Mouse (Mus musculus) ovary, adult 18-20 months (tissue): ENCODE results near the gene Itprip.

Experiments used
- DNase-seq: peaks from one replicate; pipeline ENCODE4 v3.0.0; 2022; ENCODE audit warnings: low spot score, mixed read lengths

The Itprip gene

DNA sequence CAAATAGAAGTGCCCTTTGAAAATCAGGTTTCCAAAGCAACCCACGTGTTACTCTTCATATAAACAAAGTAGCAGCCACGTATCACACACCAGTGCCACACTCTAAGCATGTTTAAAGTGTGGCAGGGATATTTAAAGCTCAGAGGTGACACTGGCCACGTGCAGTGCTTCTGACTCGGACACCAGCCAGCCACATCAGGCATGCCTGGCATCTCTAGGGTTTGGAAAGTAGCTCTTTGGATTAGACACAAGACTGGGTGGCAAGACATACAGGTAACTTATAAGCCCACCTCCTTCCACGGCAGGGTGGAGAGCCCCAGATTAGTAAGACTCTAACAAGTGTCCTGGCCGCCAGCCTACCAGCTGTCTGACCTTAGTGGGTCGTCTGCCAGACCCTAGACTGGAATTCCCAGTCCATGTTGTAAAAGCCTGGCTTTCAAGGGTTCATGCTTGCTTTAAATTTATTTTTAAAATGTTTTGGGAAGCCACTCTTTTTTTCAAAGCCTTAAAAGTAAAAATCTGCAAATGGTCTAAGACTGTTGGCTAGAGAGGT lies 33.8 kb downstream of the Itprip start:
- no peak for DNase-seq

DNA sequence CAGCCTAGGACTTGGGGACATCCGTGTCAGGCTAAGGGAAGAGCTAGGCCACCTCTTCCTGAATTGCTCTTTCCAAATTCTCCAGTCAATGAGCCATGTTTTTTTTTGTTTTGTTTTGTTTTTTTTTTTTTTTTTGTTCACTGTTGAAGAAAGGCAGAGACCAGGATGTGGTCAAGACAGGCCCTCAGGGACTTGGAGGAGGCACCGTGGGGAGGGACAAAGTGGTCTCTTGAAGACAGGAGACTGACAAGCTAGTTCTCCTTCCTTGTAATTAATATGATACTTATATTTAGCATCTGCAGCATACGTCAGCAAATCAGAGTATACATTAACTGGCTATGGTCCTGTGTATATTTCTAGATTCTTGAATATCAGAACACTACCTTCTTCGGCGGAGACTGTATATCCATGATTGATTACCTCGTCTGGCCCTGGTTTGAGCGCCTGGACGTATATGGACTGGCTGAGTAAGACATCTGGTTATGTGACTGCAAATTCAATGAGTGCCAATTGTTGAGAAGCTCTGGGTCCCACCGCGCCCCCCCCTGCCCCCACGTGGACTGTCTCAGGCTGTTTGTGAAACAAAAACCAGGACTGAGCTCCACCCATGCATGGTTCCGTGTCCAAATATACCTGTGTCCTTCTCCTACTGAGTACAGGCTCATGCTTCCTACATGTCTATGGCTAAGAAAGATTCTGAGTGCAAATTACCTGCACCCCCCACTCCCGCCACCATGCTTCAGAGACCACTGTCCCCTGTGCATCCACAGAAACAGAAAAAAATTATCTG lies 34.6 kb downstream of the Itprip start:
- DNase-seq = no peak

DNA sequence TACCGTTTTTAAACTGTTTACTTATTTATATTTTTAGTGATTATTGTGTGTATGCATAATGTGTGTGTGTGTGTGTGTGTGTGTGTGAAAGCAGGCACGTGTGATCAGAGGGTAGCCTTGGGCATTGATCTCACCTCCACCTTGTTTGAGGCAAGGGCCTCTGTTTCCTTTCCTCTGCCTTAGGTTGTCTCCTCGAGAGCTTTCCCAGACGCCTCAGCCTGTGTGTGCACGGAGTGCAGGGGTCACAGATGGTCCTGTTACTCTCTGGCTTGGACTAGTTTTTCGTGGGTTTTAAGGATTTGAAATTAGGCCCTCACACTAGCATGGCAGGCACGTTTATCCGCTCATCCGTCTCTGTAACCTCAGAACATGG lies 36.2 kb downstream of the Itprip start:
- DNase-seq = no peak

DNA sequence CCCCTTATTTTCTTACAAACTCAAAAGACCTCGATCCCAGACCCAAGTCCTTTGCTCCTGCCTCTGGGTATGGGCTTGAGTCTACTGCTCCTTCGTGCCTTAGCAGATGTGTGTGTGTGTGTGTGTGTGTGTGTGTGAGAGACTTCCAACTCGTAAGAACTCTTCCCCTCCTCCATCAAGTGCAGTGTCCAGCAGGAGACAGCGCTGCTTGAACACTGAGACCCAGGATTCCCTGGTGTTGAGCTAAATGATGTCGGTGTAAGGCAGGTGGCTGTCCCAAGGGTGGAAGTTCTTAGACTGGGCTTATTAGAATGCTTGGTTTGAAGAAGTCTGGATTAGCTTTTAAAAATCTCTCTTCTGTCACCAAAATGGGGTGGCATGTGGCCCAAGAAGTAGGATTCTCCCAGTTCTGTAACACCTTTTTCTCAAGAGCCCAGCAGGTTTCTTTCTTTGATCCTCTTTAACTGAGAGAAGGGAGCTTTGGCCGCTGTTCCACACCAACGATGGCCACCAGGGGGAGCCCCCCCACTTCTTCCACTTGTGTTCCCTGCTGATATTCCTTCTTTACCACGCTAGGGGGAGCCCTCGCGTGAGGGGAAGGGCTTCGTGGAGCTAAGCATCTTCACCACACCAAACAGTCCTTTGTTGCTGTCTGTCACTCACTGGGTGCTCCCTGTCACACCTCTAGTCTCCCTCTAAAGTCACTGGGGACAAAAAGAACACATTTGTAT lies 36.8 kb downstream of the Itprip start:
- DNase-seq = peak; percentile 31

GRCm38 (mm10) chr19:47881538-47881937 lies 37.6 kb downstream of the Itprip start:
- no peak for DNase-seq

GRCm38 (mm10) chr19:47876252-47876651 lies 42.8 kb downstream of the Itprip start:
- no peak for DNase-seq

DNA sequence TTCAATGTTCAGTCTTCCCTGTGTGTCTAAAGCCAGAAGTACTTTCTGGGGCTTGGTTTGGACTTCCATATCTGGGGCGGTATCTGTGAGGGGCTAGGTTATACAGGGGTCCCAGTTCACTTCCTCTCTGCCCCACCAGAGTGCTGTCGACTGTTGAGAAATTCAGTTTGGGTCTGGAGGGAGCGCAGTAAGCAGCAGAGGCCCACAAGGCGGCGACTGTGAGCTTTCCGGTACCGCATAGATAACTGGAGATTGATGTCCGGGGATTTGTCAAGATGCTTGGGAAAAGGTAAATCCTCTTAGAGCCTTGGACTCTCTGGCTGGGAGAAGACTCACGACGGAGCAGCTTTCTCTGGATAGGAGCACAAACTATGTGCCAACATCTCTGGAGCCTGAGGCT lies 47.6 kb downstream of the Itprip start:
- no peak for DNase-seq

GRCm38 (mm10) chr19:47870102-47870666 lies 48.9 kb downstream of the Itprip start:
- DNase-seq = no peak

- no peak for DNase-seq
These were observed 49.6 kb downstream of the Itprip start for GRCm38 (mm10) chr19:47869516-47869915.

GRCm38 (mm10) chr19:47868951-47869350 lies 50.1 kb downstream of the Itprip start:
- DNase-seq = no peak

DNA sequence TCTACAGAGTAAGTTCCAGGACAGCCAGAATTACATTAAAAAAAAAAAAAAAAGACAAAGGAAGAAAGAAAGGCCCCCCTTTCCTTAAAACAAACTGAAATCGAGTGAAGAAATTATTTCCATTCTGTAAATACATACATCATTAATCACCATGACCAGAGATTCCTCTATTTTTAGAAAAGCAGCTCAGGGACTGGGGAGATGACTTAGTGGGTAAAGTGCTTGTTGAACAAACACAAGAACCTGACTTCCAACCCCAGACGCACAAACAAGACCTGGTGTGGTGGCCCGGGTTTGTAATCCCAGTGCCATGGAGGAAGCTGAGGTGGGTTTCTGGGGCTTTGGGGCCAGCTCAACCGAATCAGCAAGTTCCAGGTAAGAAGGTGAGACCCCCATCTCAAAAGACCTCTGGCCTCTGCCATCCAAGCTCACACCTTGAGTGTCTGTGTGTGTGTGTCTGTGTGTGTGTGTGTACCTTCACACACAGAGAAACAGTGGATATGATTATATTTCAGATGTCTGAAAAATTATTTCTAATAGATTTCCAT lies 51.4 kb downstream of the Itprip start:
- DNase-seq = no peak

GRCm38 (mm10) chr19:47865353-47865947 lies 53.6 kb downstream of the Itprip start, which contains the start of gene Gsto2:
TSS of gene Gsto2 (plus strand) at chr19:47865534.
- DNase-seq = peak; percentile 92

DNA sequence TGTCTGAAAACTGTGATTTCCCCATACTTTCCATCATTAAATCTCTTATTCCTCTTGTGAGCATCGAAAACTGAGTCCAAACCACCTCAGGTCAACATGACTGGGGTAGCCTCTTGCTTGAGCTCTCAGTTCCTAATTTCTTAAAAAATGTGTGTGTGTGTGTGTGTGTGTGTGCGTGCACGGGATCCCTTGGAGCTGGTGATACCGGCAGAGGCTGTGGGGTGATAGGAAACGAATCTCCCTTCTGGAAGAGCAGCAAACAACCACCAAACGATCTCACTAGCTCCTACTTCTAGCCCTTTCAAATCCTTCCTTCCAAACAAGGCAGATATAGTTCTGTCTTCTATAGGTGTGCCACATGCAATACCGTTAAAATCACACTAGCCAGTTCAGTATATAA lies 54.4 kb downstream of the Itprip start:
- no peak for DNase-seq

- no peak for DNase-seq
These were observed 55.0 kb downstream of the Itprip start for GRCm38 (mm10) chr19:47864051-47864450.

GRCm38 (mm10) chr19:47862581-47862980 lies 56.5 kb downstream of the Itprip start:
- no peak for DNase-seq

- DNase-seq = no peak
These were observed 59.9 kb downstream of the Itprip start for GRCm38 (mm10) chr19:47859180-47859579.

DNA sequence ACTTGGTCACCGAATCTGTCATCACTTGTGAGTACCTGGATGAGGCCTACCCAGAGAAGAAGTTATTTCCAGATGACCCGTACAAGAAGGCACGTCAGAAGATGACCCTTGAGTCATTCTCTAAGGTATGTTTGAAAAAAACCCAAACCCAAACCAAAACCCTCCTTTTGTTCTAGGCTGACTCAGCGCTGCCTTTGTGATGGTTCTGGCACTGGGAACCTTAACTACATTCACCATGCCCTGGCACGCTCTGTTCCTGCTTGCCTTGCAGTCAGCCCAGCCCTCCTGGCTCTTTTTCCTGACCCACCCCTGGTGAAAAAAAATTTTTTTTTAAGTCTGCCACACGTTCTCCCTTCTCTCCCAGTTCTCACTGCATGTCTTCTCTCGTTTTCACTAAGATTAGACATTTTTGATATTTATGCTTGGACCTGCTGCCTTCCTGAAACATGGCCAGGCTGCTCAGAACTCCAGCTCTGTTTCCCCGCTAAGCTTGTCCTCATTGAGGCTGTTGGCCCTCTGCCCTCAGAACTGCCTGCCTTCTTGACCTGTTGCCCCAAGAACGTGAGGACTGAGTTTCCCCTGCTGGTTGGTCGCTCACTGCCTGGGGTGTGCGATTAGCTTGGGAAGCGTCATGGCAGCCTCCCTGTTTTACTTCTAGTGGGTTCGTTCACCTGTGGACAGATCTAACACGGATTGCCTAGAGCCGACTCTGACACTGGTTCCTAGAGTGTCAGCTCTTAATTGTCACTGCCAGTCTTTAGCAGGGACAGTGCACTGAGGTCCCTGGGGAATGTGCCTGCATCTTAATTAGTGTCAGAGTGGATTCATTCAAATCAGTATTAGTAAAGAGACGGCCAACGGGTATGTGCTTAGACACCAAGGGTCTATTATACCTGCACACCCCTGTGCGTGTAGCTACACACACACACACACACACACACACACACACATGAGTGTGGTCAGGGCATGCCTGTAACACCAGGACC lies 60.8 kb downstream of the Itprip start:
- DNase-seq = no peak

DNA sequence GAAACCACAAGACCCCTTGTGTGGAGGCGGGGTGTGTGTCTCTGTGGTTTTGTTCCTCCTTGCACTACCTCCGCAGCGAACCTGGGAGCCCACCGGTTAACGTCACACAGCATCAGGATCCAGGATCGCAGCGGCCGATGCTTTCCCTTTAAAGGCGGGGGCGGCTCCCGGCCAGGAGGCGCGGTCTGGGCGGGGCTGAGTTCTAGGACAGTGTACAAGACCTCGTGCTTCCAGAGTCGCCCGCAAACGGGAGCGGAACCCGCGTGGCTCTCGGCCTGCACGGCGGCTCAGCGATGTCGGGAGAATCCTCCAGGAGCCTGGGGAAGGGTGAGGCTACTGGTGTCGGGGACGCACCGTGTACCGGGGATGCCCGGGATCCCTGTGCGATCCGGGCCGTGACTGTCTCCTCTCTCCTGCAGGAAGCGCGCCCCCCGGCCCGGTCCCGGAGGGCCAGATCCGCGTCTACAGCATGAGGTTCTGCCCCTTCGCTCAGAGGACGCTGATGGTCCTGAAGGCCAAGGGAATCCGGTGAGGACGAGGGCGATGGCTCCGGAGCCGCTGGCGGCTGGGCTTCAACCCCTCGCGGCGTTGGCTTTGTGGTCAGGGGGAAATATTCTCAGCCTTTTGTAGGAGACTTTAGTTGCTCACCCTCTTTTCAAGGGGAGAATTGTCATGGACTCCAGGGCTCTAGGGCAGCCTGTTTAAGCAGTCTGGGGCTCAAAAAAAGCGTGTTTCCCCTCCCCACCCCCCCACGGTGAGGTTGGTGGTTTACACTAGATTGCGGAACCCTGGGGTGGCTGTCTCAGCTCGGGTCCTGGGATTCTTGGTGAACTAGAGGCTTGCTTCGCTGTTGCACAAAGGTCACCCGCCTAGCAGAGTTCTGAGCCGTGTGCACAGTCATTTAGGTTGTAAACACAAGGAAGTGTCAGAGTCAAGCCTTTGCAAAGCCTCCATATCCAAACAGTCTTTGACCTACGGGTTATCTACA lies 64.0 kb downstream of the Itprip start, which contains the start of gene Gsto1:
TSS of gene Gsto1 (plus strand) at position 175 of the 988 bp plus-strand sequence.
- peak; percentile 78 for DNase-seq
